Comparison of ENCODE assay signal across 8 mouse cellular contexts in the genomic region with DNA sequence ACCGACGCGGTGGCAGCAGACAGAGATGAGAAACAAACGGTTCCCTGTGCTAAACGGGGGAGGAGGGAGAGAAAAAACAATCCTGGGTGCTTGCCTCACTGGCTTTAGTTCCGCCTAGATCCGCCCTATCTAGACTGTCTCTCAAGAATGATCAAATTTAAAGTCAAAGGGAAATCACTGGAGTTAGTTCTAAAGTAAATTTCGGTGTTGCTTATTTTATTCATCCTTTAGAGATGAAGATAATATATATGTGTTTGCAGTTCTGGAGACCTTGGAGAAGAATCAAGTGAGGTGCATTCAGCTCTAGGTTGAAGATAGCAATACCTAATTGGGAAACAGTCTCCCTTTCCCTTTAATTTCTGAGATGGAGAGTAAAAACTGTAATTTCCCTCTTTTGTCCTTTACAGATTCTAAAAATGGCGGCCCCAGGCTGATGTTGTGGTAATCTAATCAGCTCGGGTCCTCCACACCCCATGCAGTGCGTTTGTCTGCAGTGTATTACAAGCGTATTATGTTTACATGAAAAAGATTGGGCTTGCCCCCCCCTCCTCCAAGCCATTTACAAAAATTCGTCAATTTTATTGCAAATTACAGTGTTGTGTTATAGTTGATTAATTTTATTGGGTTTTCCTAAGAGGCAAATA. TPM values are rescaled to one million over a fixed set of nuclear protein-coding genes. Genes with fewer than 3 reads are reported as not detected.
A peak's percentile ranks its signal among the peaks of the same experiment; 100 is the strongest.
DNase-seq lines count a peak whose midpoint lies in the region; ATAC-seq lines count a peak whose summit lies in the region.

No protein-coding gene starts in this region.

- no peaks in the 10 kb centered on the region for H3K9me3 ChIP-seq in hindbrain, embryonic 15.5 days
- H3K9me3 ChIP-seq in midbrain, embryonic 10.5 days (replicated peaks), result no peaks in the 10 kb centered on the region

- H3K4me3 ChIP-seq in hindbrain, embryonic 15.5 days, result peak overlapping the region; percentile 95
- H3K4me3 ChIP-seq in midbrain, embryonic 10.5 days, result peak overlapping the region; percentile 98

- H3K36me3 ChIP-seq in hindbrain, embryonic 15.5 days, result no peaks in the 10 kb centered on the region
- no peaks in the 10 kb centered on the region for H3K36me3 ChIP-seq in midbrain, embryonic 10.5 days

- peak overlapping the region; percentile 99 for H3K9ac ChIP-seq in hindbrain, embryonic 15.5 days

- peak overlapping the region; percentile 100 for H3K27ac ChIP-seq in hindbrain, embryonic 15.5 days (replicated peaks)
- H3K27ac ChIP-seq in midbrain, embryonic 10.5 days (replicated peaks), result peak overlapping the region; percentile 100

- H3K4me1 ChIP-seq in hindbrain, embryonic 15.5 days (replicated peaks), result peaks cover 29% of the 10 kb centered on the region
- peaks cover 35% of the 10 kb centered on the region for H3K4me1 ChIP-seq in midbrain, embryonic 10.5 days

- under 1% methylated on average over 13 of the region's 13 CpGs for WGBS in hindbrain, embryonic 15.5 days
- WGBS in midbrain, embryonic 10.5 days, result under 1% methylated on average over 13 of the region's 13 CpGs

- no peaks in the 10 kb centered on the region for H3K27me3 ChIP-seq in hindbrain, embryonic 15.5 days
- H3K27me3 ChIP-seq in midbrain, embryonic 10.5 days (ENCODE audit: low read depth, poor library complexity, severe bottlenecking), result no peaks in the 10 kb centered on the region

- H3K4me2 ChIP-seq in hindbrain, embryonic 15.5 days, result peak overlapping the region; percentile 84

- no peak for ATAC-seq in hindbrain, embryonic 15.5 days (ENCODE audit: low FRiP score, low read depth)
- no peak for ATAC-seq in megakaryocyte-erythroid progenitor cell, adult 5-6 weeks (replicated peaks; ENCODE audit: low FRiP score, low TSS enrichment, poor library complexity, severe bottlenecking)

- peak; percentile 43 for DNase-seq in cerebellum, adult 11-12 months
- no peak for DNase-seq in cerebellum, adult 8-10 months
- DNase-seq in A20 (ENCODE audit: low read depth, low spot score), result peak; percentile 61
- peak; percentile 67 to 71 for DNase-seq in cerebellum, postnatal 10 days
- DNase-seq in midbrain, embryonic 10.5 days (ENCODE audit: low spot score), result no peak
- no peak for DNase-seq in testis, postnatal 10 days (ENCODE audit: low spot score)

RNA-seq across cellular contexts. Expression of a gene that starts 1.4 kb away (rescaled TPM):
- 146 and 152 TPM in 2 replicates for polyA plus RNA-seq in hindbrain, embryonic 15.5 days (2015; fragmentation: Nextera tagmentation; extraction: Ambion mirVana)
- polyA plus RNA-seq in midbrain, embryonic 10.5 days (2016; fragmentation: Nextera tagmentation; extraction: Ambion mirVana), result 86.6 and 101 TPM in 2 replicates
- 76.3 and 85.2 TPM in 2 replicates for total RNA-seq in megakaryocyte-erythroid progenitor cell, adult 5-6 weeks (2014; fragmentation: Nextera tagmentation)
- total RNA-seq in megakaryocyte-erythroid progenitor cell, adult 5-6 weeks (2017), result 36.9 and 85.3 TPM in 2 replicates

Comparison
In these comparisons a context has a peak if more than half of its experiments do, and no peak if none do; other contexts are left out.
1. DNase-seq: peak in cerebellum, adult 11-12 months (single experiment), A20 (single experiment) and cerebellum, postnatal 10 days (2 of 2); none in cerebellum, adult 8-10 months (single experiment), midbrain, embryonic 10.5 days (single experiment) and testis, postnatal 10 days (single experiment).